Mouse (Mus musculus) cortical plate, adult 2 months (tissue): ENCODE measurements around the gene Tmem108.

Source experiments
- CTCF ChIP-seq: fragments of 200-500 bp; IDR thresholded peaks from 2 replicates; pipeline ENCODE4 v1.5.1; 2011; ENCODE audit warnings: mild to moderate bottlenecking, control low read depth, low read length; ENCODE audit not compliant: insufficient read depth; ENCODE audit errors: extremely low read depth
- POLR2A ChIP-seq: fragments of 200-500 bp; IDR thresholded peaks from 2 replicates; pipeline ENCODE4 v1.6.1; 2011; ENCODE audit warnings: mild to moderate bottlenecking, low read length, control low read depth; ENCODE audit not compliant: insufficient read depth; ENCODE audit errors: extremely low read depth

GRCm38 (mm10) chr9:103573994-103574750, 187.5 kb downstream of the Tmem108 start:
- TF ChIP-seq CTCF = no peak
- TF ChIP-seq POLR2A = no peak
